In genomic region chr1:161036411-161036841, GRCm38 (mm10) we compare ENCODE assay signal across 8 mouse cellular contexts. TPM values are rescaled to one million over a fixed set of nuclear protein-coding genes. Genes with fewer than 3 reads are reported as not detected.
DNase-seq lines count a peak whose midpoint lies in the region; ATAC-seq and TF ChIP-seq lines count a peak whose summit lies in the region.

No protein-coding gene starts in this region.

- H3K9me3 ChIP-seq in heart, embryonic 13.5 days: no peaks in the 10 kb centered on the region
- H3K9me3 ChIP-seq in E14TG2a.4 (ENCODE audit: low read length): no peaks in the 10 kb centered on the region
- H3K9me3 ChIP-seq in intestine, embryonic 14.5 days (ENCODE audit: control insufficient read depth, low read length): no peaks in the 10 kb centered on the region

- ATAC-seq in heart, embryonic 13.5 days (ENCODE audit: extremely low read depth, insufficient number of reproducible peaks, low FRiP score, low TSS enrichment): no peak
- no peak for ATAC-seq in intestine, embryonic 14.5 days (replicated peaks; ENCODE audit: low FRiP score, low TSS enrichment, low read depth)

- no peaks in the 10 kb centered on the region for H3K27me3 ChIP-seq in heart, embryonic 13.5 days (replicated peaks)
- H3K27me3 ChIP-seq in E14TG2a.4 (ENCODE audit: insufficient read depth, low read length) (no peaks in the 10 kb centered on the region), myocyte (ENCODE audit: control insufficient read depth, insufficient read depth, insufficient read length) (no peaks in the 10 kb centered on the region)
- H3K27me3 ChIP-seq in intestine, embryonic 14.5 days (replicated peaks; ENCODE audit: control insufficient read depth, insufficient read depth, low read length): no peaks in the 10 kb centered on the region

- H3ac ChIP-seq in myocyte (ENCODE audit: control insufficient read depth, insufficient read length): no peak overlapping the region

- under 1% methylated on average over 5 of the region's 5 CpGs for WGBS in heart, embryonic 13.5 days
- WGBS in intestine, embryonic 14.5 days: under 1% methylated on average over 5 of the region's 5 CpGs

- no peak for TF ChIP-seq CTCF in E14TG2a.4 (conservative IDR thresholded peaks at IDR 0.05; ENCODE audit: low read length)

- TF ChIP-seq POLR2A in myocyte (IDR thresholded peaks at IDR 0.05; ENCODE audit: insufficient read length, low read depth): no peak

- H3K4me1 ChIP-seq in heart, embryonic 13.5 days: peaks cover 29% of the 10 kb centered on the region
- peaks cover 20% of the 10 kb centered on the region for H3K4me1 ChIP-seq in E14TG2a.4 (replicated peaks; ENCODE audit: low read depth, low read length)
- H3K4me1 ChIP-seq in intestine, embryonic 14.5 days (replicated peaks; ENCODE audit: control insufficient read depth, insufficient read depth, low read length): peaks cover 9% of the 10 kb centered on the region

- peak overlapping the region; percentile 75 for H3K4me3 ChIP-seq in heart, embryonic 13.5 days
- H3K4me3 ChIP-seq in E14TG2a.4 (replicated peaks; ENCODE audit: low read length) (peak overlapping the region; percentile 86), myocyte (peak overlapping the region; percentile 86)
- peak overlapping the region; percentile 93 for H3K4me3 ChIP-seq in intestine, embryonic 14.5 days (ENCODE audit: low read depth, low read length)

- peaks cover 22% of the 10 kb centered on the region for H3K79me2 ChIP-seq in myocyte (ENCODE audit: control insufficient read depth, insufficient read depth)

- H3K4me2 ChIP-seq in heart, embryonic 13.5 days: peak overlapping the region; percentile 85
- peak overlapping the region; percentile 64 for H3K4me2 ChIP-seq in intestine, embryonic 14.5 days (ENCODE audit: low read length)
- peak overlapping the region; percentile 83 for H3K4me2 ChIP-seq in myocyte (ENCODE audit: low read depth)

- no peak for DNase-seq in heart, adult 11 months
- peak; percentile 62 for DNase-seq in embryo, embryonic 9.5 days (ENCODE audit: extremely low spot score)
- peak; percentile 72 for DNase-seq in intestine, embryonic 14.5 days (ENCODE audit: low spot score)
- no peak for DNase-seq in frontal cortex, postnatal 25 days (ENCODE audit: low spot score in 2 of 2)
- DNase-seq in gastrocnemius, postnatal 4 days (ENCODE audit: low spot score in 2 of 2): no peak

- peak overlapping the region; percentile 94 for H3K27ac ChIP-seq in heart, embryonic 13.5 days (replicated peaks)
- H3K27ac ChIP-seq in intestine, embryonic 14.5 days (ENCODE audit: low read depth): peak overlapping the region; percentile 89

- peak overlapping the region; percentile 92 for H3K9ac ChIP-seq in heart, embryonic 13.5 days
- peak overlapping the region; percentile 96 for H3K9ac ChIP-seq in intestine, embryonic 14.5 days (ENCODE audit: low read length)

- peaks cover 55% of the 10 kb centered on the region for H3K36me3 ChIP-seq in heart, embryonic 13.5 days
- H3K36me3 ChIP-seq in E14TG2a.4 (ENCODE audit: insufficient read depth, low read length) (peaks cover 56% of the 10 kb centered on the region), myocyte (ENCODE audit: control insufficient read depth, insufficient read depth) (peaks cover 37% of the 10 kb centered on the region)
- H3K36me3 ChIP-seq in intestine, embryonic 14.5 days (ENCODE audit: control insufficient read depth, insufficient read depth, low read length): peaks cover 49% of the 10 kb centered on the region

TF ChIP-seq in myocyte, 11 proteins besides CTCF, POLR2A, EP300 and RAD21:
- peak; percentile 49 for TF ChIP-seq USF1 (IDR thresholded peaks at IDR 0.05; ENCODE audit: low read depth)
- no peak for TF ChIP-seq POLR2AphosphoS2 (IDR thresholded peaks at IDR 0.05; ENCODE audit: insufficient read length, low read depth)
- TF ChIP-seq MAX (IDR thresholded peaks at IDR 0.05; ENCODE audit: low read depth): no peak
- TF ChIP-seq REST (IDR thresholded peaks at IDR 0.05; ENCODE audit: insufficient read depth, insufficient read length): no peak
- no peak for TF ChIP-seq MYOG (IDR thresholded peaks at IDR 0.05; ENCODE audit: control insufficient read depth in 1 of 3, insufficient read depth in 1 of 3, insufficient read length in 2 of 3, low read depth in 2 of 3)

RNA-seq across cellular contexts. Expression of gene Zbtb37, which starts 1.8 kb away (rescaled TPM):
- 6.3 TPM in 2 replicates for polyA plus RNA-seq in heart, embryonic 13.5 days (2015; fragmentation: Nextera tagmentation; extraction: Ambion mirVana)
- 6.6 and 8.1 TPM in 2 replicates for polyA plus RNA-seq in intestine, embryonic 14.5 days (2014; fragmentation: Nextera tagmentation; extraction: Ambion mirVana)
- polyA plus RNA-seq in myocyte (2012; fragmentation: generic; extraction: Trizol): 1.4 TPM
- 10 to 100 TPM; 14.2 to 15.6 TPM for total RNA-seq in gastrocnemius, postnatal 4 days (2021)

RNA-seq across cellular contexts. Expression of gene Dars2, which starts 34.0 kb away (rescaled TPM):
- 29.3 and 31.0 TPM in 2 replicates for polyA plus RNA-seq in heart, embryonic 13.5 days (2015; fragmentation: Nextera tagmentation; extraction: Ambion mirVana)
- 44.0 and 44.8 TPM in 2 replicates for polyA plus RNA-seq in intestine, embryonic 14.5 days (2014; fragmentation: Nextera tagmentation; extraction: Ambion mirVana)
- polyA plus RNA-seq in myocyte (2012; fragmentation: generic; extraction: Trizol): 18.1 TPM
- total RNA-seq in gastrocnemius, postnatal 4 days (2021): 10 to 100 TPM; 13.9 to 15.3 TPM

RNA-seq across cellular contexts. Expression of gene Cenpl, which starts 34.1 kb away (rescaled TPM):
- polyA plus RNA-seq in heart, embryonic 13.5 days (2015; fragmentation: Nextera tagmentation; extraction: Ambion mirVana): 19.7 and 21.6 TPM in 2 replicates
- 28.9 and 29.5 TPM in 2 replicates for polyA plus RNA-seq in intestine, embryonic 14.5 days (2014; fragmentation: Nextera tagmentation; extraction: Ambion mirVana)
- polyA plus RNA-seq in myocyte (2012; fragmentation: generic; extraction: Trizol): 4.5 TPM
- total RNA-seq in gastrocnemius, postnatal 4 days (2021): 1 to 10 TPM; 4.9 to 5.2 TPM

RNA-seq across cellular contexts. Expression of gene Serpinc1, which starts 58.0 kb away (rescaled TPM):
- polyA plus RNA-seq in heart, embryonic 13.5 days (2015; fragmentation: Nextera tagmentation; extraction: Ambion mirVana): 1.7 and 10.7 TPM in 2 replicates
- polyA plus RNA-seq in intestine, embryonic 14.5 days (2014; fragmentation: Nextera tagmentation; extraction: Ambion mirVana): 1.9 and 2.0 TPM in 2 replicates
- polyA plus RNA-seq in myocyte (2012; fragmentation: generic; extraction: Trizol): 0.26 TPM
- 1 to 10 TPM; 1.2 to 3.9 TPM for total RNA-seq in gastrocnemius, postnatal 4 days (2021)

Comparison
In these comparisons a context has a peak if more than half of its experiments do, and no peak if none do; other contexts are left out.
1. DNase-seq: peak in embryo, embryonic 9.5 days (single experiment) and intestine, embryonic 14.5 days (single experiment); none in heart, adult 11 months (single experiment), frontal cortex, postnatal 25 days (0 of 2) and gastrocnemius, postnatal 4 days (0 of 2).
2. Peak in every context shown above with its lines, with median percentiles within 50 percentile points of each other: H3K4me2 ChIP-seq and H3K4me3 ChIP-seq.